In genomic region chr13:95881427-95881826, GRCm38 (mm10) we compare ENCODE assay signal across 18 mouse cellular contexts.
"Had no signal": no experiment of that assay in that cellular context is flagged by ENCODE, and none has a peak within 500 bp of the region (broad histone marks: within the 10 kb centered on the region; RNA-seq: fewer than 3 reads in every experiment).

No protein-coding gene starts in this region.

- H3K4me1 ChIP-seq: neural tube, embryonic 12.5 days had no signal

- H3K4me3 ChIP-seq: intestine, embryonic 15.5 days; limb, embryonic 12.5 days; limb, embryonic 15.5 days; lung, embryonic 15.5 days; neural tube, embryonic 12.5 days; stomach, embryonic 15.5 days had no signal

- ATAC-seq: intestine, embryonic 15.5 days had no signal

- H3K9ac ChIP-seq: intestine, embryonic 15.5 days; limb, embryonic 12.5 days; limb, embryonic 15.5 days; liver, embryonic 14.5 days; lung, embryonic 15.5 days; neural tube, embryonic 12.5 days; stomach, embryonic 15.5 days had no signal

- DNase-seq: layer of hippocampus, adult 9-11 months; left cerebral cortex, postnatal 4 days; lung, adult 18-20 months; lung, postnatal 10 days; lung, postnatal 36 days; retina, postnatal 1 day; right cerebral cortex, postnatal 25 days; spleen, adult 18-20 months; thymus, postnatal 25 days had no signal

- H3K36me3 ChIP-seq: intestine, embryonic 15.5 days; limb, embryonic 12.5 days; limb, embryonic 15.5 days; lung, embryonic 15.5 days; neural tube, embryonic 12.5 days; stomach, embryonic 15.5 days had no signal

- H3K9me3 ChIP-seq: intestine, embryonic 15.5 days; limb, embryonic 12.5 days; limb, embryonic 15.5 days; lung, embryonic 15.5 days; stomach, embryonic 15.5 days had no signal

- H3K27ac ChIP-seq: intestine, embryonic 15.5 days; kidney, postnatal 0 days; limb, embryonic 12.5 days; limb, embryonic 15.5 days; liver, embryonic 14.5 days; lung, embryonic 15.5 days; neural tube, embryonic 12.5 days; stomach, embryonic 15.5 days had no signal

- H3K27me3 ChIP-seq: intestine, embryonic 15.5 days; limb, embryonic 12.5 days; limb, embryonic 15.5 days; lung, embryonic 15.5 days; neural tube, embryonic 12.5 days; stomach, embryonic 15.5 days had no signal

- H3K4me2 ChIP-seq: intestine, embryonic 15.5 days; limb, embryonic 12.5 days; lung, embryonic 15.5 days; midbrain, embryonic 11.5 days; neural tube, embryonic 12.5 days; stomach, embryonic 15.5 days had no signal
